Mouse (Mus musculus) layer of hippocampus, postnatal 25 days (tissue): ENCODE measurements around the gene Lin28a. TPM values are rescaled to one million over a fixed set of nuclear protein-coding genes. Genes with fewer than 3 reads are reported as not detected.

ENCODE experiments used
- DNase-seq, 2 experiments: peaks; one replicate each; pipeline ENCODE4 v3.0.0; 2022; ENCODE audit warnings: mixed read lengths in 2 of 2, low spot score in 1 of 2; ENCODE audit errors: extremely low spot score in 1 of 2
- total RNA-seq, 2 experiments: library from RNA; stranded (reverse); gene quantifications; 2 replicates each; pipeline ENCODE4 v1.2.3; 2021

The Lin28a gene
- total RNA-seq, 2 experiments from 2014 or later, result not detected

DNA sequence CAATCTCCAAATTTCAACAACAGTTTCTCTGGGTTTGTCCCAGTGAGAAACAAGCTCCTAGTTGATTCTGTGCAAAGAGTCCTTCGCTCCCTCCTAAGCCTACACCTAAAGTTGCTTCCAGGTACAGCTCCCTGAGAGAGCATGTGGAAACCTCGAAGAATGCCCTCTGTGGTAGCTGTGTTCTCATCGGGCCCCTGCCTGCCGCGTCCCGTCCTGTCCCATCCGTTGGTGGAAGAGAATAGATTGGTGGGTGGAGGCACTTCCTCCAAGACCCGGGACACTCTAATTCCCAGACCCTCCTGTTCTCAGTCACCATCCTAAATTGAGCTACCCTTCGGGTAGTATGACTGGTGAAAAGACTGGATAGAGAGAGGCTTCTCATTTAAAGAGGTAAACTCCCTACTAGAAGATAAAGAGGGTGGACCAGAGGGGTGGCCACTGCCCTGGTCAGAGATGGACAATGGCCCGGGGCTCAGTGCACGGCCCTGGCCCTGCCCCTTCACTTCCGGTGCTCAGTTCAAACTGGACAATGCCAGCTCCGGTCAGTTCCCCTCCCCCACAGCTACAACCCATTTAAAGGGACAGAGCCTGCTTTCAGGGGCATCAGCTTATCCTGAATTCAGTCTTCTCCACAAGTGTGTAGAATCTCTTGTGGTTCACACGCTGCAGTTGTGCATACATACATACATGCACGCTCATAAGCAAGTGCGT is 1.2 kb upstream of the Lin28a start:
- DNase-seq, result no peak

- no peak for DNase-seq
Observed at GRCm38 (mm10) chr4:134019210-134019609, 569 bp upstream of the Lin28a start.

DNA sequence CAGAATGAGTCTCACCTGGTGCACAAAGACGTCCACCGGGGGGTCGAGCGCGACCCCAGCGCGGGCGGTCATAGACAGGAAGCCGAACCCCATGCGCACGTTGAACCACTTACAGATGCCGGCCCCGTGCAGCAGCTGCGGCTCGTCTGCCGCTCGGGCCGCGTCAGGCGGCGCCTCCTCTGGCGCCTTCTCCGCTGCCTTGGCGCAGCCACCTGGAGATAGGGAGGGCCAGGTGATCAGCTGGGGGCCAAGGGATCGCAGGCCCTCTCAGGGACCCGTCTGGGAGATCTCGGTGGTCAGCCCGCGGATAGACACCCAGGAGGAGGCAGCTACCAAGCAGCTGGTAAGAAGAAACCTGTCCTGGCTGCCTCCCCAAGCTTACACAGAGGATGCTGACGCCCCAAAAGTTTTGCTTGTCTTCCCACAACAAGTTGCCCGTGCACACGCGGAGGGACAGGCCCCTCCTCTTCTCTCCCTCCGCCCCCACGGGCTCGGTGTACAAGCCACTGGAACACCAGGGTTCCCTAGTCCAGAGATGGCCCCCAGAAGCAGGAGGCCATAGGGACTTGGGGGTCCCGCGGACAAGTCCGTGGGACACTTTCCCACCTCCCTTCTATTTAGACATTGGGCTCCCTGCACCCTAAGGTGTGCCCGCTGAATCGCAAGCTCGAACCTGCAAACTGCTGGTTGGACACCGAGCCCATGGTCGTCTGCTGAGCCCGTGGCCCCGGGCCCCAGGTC is 433 bp downstream of the Lin28a start:
- DNase-seq, result no peak

DNA sequence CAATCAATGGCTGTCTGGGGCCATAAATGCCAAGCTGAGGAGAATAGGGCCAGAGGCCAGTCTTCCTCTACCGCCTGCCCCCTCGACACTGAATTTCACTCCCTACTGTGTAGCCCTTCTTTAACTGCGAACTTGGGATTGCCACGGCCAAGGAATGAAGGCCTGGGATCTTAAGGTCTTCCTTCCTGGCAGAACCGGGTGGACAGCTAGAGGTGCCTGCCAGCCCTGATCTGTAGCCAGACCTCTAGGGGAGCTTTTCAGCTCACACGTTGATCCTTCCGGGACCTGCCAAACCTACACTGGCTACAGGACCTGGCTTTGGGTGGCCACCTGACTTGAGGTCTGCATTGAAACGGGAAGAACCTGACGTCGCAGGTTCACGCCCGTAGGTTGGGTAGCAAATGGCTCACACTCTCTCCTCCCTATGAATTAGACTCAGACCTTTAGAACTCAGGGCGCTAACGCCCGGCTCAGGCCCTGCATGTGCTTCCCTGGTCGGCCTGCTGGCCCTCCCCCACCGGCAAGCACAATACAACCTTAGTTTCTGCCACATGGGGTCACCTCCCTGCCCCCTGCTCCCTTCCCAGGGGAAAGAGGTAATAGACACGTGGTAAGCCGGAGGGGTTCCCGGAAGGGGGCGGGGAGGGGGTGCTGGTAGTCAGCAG is 1.3 kb downstream of the Lin28a start:
- no peak for DNase-seq

GRCm38 (mm10) chr4:134016767-134017166 is 1.9 kb downstream of the Lin28a start:
- DNase-seq, result no peak

- no peak for DNase-seq
Observed at GRCm38 (mm10) chr4:134016208-134016607, 2.4 kb downstream of the Lin28a start.

DNA sequence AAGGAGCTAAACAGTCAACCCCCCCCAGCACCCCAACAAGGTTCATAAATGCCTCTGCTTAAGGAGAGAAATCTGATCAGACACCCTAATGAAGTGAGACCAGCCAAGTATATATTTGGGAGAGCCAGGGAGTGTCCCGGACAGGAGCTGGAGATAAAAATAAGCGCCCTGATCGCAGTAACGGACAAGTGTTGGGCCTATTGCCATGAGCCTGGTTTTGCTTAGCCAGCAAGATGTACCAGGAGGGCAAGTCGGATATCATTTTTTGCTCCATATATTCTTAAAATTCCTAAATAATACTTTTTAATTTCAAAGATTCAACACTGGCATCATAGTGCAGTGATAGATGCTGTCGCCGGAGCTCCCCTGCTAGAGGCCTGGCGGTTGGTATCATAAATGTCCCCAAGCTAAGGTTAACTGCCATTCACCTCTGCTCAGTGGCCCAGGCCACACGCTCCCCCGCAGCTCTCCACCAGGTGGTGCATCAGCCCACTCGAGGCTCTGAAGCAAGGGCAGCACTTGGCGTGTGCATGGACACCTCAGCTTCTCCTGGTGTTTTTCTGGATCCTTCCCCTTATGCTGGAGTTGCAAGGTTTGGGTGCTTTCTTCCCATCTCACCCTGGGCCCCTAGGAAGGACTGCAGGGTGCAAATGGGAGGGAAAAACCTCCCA is 5.6 kb downstream of the Lin28a start:
- DNase-seq, result no peak

DNA sequence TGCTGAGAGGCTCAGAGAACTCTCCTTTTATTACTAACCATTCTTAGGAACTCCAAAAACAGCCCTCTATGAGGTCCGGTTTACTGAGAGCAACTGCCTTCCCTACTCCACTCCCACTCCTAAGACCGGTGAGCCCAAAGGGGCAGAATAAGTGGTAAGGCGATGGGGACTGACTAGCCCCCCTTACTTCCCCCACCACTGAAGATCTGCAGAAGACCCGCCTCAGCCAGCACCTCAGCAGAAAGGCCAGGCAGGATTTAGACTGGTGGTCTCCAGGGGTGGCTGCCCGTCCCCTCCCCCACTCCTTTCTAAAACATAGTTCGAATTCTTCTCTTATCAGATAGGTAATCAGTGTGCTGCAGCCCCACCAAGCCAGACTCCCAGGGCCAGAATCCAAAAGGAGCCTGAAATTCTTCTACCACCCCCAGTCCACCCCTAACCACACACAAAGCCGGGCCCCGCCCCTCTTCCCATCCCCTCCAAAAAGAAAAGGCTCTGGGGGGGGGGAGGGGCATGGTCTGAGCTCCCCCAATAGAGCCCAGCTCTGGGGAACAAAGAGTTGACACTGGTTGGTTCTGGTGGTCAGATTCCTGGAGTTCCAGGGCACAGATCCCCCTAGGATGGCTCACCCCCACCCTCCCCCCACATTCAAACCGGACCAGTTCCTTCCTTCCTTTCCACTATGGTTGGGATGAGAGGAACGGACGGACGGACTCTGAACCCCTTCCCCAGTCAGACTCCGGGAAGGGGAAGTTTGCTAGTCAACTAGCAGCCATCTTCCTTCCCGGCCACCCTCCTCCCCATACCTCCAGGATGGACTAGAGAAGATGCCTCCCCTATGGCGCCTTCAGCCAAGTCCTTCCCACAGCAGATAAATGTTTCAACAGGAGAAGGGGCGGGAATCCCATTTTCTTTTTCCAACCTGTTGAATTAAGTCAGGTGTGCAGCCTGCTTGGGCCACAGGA is 6.9 kb downstream of the Lin28a start:
- DNase-seq, result no peak

DNA sequence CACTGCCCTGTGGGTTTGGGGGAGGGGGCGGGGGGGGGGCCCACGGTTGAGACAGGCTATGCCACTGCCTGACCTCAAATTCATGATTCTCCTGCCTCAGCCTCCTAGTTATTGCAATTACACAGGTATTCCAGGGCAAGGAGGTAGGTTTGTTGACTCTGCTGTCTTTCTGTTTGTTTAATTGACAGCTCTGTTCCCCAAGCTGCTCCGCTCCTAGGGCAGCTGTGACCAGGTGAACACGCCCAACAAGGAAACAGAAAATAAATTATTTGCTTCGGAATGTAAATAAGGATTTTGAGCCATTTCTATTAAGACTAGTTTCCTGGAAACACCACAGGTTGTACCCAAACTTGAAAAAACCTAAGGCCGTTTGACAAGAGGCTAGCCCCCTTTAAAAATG is 8.9 kb downstream of the Lin28a start:
- no peak for DNase-seq

DNA sequence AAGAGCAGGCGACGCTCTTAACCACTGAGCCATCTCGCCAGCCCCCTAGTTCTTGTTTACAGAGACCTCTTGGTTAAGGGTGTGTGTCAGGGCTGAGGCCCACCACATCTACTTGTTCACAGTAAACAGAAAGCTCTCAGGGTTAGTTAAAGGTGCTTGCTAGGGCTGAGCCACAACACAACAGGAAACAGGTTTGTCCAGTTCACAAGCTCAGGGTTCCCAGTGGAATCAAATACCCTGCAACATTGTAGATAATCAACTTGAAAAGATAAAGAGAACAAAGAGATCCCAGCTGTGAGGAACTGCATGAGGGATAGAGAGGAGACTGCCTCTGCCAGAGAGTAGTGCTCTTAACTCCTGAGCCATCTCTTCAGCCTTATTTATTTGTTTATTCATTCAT is 11.8 kb downstream of the Lin28a start:
- DNase-seq, result no peak

DNA sequence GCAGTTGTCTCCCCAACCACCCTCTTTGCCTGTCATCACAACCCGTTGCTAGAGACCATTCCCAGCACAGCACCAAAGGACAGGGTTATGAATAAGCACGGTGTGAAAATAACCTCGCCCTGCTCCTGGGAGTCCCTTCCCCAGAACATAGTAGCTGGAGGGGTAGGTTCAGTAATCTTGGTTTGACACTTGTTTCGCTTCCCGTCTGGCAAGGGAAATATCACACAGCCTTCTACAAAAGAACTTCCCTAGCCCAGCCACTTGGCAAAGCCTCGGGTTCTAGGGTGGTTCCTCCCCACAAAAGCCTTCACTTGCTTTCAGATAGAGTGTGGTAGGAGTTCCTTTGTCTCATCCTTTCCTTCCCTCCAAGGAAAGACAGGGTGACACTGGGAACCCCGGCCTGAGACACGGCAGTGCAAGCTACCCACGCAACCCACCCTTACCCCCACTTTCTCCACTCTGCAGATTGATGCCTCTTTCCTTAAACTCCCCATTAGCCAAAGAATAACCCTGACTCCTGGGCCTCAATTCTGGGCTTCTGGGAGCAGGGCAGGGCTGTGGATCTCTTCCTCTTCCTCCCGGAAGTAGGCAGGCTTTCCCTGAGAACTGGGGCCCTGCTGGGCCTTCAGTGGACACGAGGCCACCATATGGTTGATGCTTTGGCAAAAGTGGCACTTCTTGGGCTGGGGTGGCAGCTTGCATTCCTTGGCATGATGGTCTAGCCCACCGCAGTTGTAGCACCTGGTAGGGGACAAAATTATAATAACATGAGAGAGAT is 12.9 kb downstream of the Lin28a start:
- DNase-seq, result no peak

GRCm38 (mm10) chr4:134002903-134003302 is 15.7 kb downstream of the Lin28a start:
- DNase-seq, result no peak

DNA sequence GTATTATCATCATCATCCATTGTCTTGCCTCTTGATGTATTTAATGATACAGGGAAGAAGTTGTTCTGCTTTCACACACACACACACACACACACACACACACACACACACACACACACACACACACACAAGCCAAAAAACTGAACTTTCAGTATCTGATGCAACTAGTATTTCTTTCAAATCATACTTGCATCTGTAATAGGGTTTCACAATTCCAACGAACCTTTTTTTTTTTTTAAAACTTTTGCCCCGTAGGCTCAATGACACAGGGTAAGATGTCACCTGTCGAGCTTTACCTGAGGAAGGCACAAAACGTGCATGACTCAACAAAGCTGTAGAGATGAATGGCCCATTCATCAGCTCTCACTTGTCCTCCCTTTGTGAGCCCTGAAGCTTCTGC is 16.4 kb downstream of the Lin28a start:
- DNase-seq, result no peak

DNA sequence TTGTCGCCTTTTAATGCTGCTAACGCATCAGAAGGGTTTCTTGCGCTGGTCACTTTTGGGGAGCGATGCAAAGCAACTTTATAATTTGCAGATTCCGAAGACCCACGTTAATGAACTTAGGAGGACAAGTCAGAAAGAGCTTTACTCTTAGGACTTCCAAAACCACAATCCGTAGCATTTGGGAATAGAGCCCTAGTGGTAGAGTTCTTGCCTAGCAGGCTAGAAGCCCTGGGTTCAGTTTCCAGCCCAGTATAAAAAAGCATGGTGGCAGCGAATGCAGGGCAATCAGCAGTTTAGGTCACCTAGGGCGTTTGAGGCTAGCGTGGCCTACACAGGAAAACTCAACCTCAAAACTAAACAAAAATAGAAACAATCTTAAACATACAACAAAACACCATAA is 16.9 kb downstream of the Lin28a start:
- no peak for DNase-seq

DNA sequence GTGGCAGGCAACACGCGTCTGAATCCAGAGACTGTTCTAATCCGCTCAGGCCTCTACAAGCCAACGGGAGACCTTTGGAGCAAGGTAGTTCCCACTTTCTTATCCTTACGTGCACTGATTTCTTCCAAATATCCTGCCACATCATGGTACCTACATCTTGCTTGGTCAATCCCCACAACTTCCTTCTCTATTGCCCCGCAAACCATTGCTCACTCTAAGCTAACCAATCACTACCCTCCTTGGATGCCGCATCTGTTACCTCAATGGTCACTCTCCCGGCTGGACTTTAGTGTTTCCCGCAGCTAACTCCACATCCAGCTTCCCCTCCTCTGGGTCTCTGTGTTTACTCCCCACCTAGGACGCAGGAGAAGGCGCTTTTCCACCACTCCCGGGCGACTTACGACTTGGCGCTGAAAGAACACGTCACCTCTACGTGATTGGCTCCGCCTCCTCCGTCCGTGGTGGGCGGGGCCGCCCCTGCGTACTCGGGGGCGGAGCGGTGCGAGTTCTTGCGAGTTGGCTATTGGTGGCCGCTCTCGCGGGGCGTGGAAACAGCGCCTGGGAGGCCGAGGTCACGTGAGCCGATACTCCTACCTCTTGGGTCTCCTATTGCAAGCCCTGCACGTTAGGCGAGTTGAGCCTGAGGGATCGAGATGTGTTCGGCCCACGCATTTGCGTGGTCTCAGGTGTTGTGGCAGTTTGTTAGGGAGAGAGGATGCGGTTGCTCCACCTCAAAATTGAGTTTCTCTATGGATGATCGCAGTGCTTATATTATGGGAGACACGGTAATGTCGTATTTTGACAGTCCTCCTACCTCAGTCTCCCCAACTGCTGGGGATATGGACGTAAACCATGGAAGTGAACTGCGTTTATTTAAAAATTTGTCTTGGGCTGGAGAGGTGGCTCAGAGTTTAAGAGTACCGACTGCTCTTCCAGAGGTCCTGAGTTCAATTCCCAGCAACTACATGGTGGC is 17.9 kb downstream of the Lin28a start, which contains the start of gene Dhdds:
Dhdds (minus strand) TSS at position 453 of the 973 bp plus-strand sequence.
- peak; percentile 85 to 87 for DNase-seq

GRCm38 (mm10) chr4:133994697-133995096 is 23.9 kb downstream of the Lin28a start:
- DNase-seq, result no peak

- no peak for DNase-seq
Observed at GRCm38 (mm10) chr4:133991087-133991660, 27.5 kb downstream of the Lin28a start.
